Mouse (Mus musculus): ENCODE results near the gene Hoxa3.

Hoxa3 gene

GRCm38 (mm10) chr6:52220003-52220864 lies 7.1 kb upstream of the Hoxa3 start:
- no peak for DNase-seq (ENCODE audit: low read depth, low spot score)

- DNase-seq (ENCODE audit: low read depth, low spot score): no peak
Measured at GRCm38 (mm10) chr6:52219234-52219942, 6.3 kb upstream of the Hoxa3 start.

DNA sequence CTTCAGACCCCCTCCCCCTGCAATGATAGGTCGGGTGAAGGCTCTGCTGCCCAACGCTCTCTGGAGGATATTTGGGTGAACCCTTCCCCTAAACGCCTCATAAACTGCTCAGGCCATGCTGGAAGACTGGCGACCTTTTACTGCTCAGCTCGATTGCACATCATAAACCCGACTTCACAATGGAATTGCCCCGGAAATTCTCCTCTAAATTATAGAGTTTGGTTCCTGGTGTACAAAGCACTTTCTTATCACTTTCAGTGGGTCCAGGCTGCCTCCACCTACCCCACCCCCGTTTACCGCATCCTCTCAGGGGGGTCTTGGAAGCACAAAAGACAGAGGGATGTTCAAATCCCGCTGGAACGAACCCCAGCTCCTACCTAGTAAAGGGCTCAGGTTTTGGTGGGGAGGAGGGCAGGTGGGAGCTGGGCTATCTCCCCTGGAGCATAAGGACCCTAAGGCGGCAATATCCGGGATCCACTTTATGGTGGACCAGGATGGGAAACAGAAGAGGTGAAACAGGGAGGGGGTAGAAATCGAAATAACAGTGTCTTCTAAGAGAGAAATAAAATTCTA lies 5.6 kb upstream of the Hoxa3 start:
- no peak for DNase-seq (ENCODE audit: low read depth, low spot score)

GRCm38 (mm10) chr6:52217895-52218642 lies 4.9 kb upstream of the Hoxa3 start:
- DNase-seq (ENCODE audit: low read depth, low spot score): no peak

DNA sequence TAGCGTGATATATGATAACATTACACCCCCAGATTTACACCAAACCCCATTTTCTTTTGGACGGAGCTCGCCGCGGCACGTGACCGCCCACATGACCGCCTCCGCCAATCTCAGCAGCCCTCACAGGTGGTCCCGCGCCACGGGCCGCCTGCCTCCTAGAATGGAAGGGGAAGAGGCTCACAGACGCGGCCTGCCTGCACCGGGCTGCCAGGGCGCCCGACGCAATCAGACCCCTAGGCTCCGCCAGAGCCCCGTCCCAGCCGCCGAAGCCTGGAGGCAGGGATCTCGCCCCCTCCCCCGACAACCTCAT lies 4.3 kb upstream of the Hoxa3 start:
- no peak for DNase-seq (ENCODE audit: low read depth, low spot score)

DNA sequence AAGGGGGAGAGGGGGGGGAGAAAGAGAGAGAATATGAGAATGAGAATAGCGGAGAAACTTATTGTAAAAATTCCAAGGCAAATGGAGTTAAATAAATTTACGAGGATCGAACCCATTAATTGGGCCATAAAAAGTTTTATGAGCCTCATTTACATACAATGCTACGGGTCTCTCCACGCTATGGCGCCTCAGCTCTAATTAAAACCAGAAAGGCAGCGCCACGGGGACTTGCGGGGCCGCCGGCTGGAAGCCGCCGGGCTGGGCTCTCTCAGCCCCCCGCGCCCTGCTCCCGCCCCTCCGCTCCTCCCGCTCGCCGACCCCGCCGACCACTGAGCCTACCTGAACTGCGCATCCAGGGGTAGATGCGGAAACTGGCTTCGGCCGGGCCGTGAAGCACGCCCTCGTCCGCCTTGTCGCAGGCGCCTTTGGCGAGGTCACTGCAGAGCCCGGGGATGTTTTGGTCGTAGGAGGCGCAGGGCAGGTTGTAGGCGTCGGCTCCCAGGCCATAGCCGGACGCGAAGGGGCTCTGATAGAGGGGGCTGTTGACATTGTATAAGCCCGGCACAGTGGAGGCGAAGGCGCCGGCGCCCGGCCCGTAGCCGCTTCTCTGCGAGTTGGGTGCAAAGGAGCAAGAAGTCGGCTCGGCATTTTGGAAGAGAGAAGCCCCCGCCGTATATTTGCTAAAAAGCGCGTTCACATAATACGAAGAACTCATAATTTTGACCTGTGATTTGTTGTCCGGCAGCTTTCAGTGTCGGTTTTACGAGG lies 3.7 kb upstream of the Hoxa3 start:
- DNase-seq (ENCODE audit: low read depth, low spot score): no peak

DNA sequence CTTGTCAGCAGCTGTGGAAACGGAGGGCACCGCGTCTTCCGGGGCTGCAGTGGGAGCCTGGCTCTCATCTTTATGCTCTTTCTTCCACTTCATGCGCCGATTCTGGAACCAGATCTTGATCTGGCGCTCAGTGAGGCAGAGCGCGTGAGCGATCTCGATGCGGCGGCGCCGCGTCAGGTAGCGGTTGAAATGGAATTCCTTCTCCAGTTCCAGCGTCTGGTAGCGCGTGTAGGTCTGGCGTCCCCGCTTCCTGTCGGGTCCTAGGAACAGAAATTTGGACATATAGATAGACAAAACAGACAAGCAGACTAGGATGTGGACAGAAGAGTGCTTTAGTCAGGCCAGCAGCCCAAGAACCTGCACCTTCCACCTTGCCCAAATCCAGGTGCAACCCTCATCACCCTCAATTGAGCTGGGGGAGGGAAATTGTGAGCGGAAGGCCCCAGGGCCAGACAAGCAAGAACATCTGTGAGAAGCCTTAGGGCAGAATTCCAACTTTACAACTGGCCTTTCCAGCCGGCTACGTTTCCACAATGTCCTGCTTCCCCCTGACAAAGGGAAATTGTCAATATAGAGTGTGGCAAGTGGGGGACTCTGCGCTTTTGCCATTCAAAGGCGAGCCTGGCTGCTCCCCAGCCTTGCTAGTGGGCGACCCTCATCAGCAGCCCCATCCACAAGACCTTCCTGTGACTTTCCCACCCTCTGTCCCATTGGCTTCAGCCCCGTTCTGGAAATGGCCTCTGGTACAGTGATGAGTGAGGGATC lies 2.8 kb upstream of the Hoxa3 start:
- no peak for DNase-seq (ENCODE audit: low read depth, low spot score)

DNA sequence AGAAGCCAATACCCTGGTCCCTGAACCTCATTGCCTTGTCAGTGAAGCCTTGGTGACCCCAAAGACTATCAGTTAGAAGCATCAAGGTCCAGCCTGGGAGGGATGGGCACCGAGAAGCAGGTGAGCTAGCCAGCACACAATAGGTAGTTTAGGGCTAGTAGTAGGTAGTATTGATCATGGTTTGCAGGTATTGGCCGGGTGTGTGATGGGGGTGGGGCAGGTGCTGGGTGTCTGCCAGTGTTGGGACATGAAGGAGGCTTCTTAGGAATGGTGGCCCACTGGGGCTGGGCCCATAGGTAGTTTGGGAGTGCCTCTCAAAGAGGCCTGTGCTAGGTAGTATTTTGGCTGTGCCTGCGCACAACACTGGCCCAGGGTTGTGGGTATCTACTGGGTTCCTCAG lies 1.9 kb upstream of the Hoxa3 start:
- no peak for DNase-seq (ENCODE audit: low read depth, low spot score)

DNA sequence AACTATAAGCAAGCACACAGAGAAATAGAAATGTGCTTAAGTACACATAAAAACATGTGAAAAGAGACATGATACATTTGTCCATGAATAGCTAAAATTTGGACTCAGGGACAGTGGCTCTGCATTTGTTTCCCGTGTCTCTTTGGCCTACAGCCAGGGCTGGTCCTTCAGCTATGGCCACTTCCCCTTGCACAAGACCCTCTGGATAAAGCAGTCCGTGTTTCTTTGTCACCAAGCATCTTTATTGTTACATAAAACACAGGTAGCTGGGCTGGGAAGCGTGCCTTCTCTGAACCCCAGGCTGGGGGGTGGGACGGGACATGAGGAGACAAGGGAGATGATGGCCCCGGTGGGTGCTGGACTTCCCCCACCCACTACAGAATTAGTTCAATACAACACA lies 1.1 kb upstream of the Hoxa3 start:
- DNase-seq (ENCODE audit: low read depth, low spot score): no peak

- no peak for DNase-seq (ENCODE audit: low read depth, low spot score)
Measured at GRCm38 (mm10) chr6:52212556-52213118, 499 bp downstream of the Hoxa3 start.

DNA sequence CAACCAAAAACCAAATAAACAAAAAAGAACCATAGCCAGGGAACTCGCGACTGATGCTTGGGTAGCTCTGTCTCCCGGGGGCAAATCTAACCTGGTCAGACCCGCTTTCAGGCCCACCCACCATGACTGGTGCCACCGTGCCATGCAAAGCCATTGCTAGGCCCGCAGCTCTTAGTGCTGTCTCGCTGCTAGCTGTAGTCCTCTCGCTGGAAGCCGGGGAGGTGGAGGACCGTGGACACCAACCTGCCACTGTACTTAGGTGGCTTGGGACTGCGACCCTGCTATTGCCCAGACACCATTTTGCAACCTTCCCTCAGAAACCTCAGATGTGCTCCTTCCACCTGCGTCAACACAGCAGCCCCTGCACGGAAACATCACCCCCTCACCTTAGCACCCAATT lies 1.2 kb downstream of the Hoxa3 start:
- DNase-seq (ENCODE audit: low read depth, low spot score): no peak

- peak; percentile 61 for DNase-seq (ENCODE audit: low read depth, low spot score)
Measured at GRCm38 (mm10) chr6:52211170-52211935, 1.8 kb downstream of the Hoxa3 start.

DNA sequence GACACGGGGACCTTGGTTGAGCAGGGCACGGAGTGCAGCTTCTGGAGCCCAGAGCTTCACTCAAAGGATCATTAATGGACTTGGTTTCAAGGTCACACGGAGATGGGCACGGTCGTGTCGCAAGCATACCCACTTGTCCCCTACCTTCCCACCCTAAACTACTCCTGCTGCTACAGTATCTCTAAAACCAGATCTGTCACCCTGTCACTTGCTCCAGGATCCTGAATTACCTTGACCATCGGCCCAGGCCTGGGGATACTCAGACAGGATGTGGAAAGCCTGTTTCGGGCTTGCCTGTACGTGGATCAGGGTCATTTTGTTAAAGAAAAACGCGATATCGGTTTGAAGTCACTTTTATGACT lies 3.5 kb downstream of the Hoxa3 start:
- DNase-seq (ENCODE audit: low read depth, low spot score): no peak

DNA sequence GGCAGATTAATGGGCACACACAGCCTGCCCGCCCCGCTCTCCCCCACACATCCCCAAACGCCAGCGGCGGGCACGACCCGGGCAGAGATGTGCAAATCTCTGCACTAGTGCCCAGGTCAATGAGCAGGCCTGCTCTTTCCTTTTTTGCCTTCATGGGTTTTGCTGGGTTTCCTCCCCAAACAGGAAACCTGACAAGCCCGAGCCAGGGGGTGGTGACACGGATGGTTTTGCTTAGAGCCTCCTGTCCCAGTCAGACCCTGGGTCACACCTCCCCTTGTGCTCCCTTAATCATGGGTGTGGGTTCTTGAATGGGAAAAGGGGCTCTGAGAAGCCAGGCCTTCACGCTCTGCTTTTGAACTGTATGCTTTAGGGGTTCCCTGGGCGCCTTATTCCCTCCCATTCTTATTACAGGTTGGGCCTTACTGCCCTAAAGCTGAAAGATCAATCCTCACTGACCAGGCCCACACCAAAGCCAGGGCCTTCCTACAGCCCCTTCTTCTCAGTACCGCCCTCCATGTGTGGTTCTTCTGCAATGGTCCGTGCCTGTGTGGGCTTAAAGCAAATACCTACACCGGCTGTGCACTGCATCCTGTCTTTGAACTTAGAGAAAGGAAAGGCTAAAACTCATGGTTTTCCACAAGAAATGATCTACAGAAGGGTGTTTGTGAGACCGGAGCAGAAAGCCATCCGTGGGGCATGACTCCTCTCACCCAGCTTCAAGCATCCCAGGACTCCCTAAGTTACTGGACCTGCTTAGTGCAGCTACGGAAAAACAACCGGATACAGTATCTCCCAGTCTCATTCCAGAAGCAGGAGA lies 4.1 kb downstream of the Hoxa3 start:
- DNase-seq (ENCODE audit: low read depth, low spot score): no peak

DNA sequence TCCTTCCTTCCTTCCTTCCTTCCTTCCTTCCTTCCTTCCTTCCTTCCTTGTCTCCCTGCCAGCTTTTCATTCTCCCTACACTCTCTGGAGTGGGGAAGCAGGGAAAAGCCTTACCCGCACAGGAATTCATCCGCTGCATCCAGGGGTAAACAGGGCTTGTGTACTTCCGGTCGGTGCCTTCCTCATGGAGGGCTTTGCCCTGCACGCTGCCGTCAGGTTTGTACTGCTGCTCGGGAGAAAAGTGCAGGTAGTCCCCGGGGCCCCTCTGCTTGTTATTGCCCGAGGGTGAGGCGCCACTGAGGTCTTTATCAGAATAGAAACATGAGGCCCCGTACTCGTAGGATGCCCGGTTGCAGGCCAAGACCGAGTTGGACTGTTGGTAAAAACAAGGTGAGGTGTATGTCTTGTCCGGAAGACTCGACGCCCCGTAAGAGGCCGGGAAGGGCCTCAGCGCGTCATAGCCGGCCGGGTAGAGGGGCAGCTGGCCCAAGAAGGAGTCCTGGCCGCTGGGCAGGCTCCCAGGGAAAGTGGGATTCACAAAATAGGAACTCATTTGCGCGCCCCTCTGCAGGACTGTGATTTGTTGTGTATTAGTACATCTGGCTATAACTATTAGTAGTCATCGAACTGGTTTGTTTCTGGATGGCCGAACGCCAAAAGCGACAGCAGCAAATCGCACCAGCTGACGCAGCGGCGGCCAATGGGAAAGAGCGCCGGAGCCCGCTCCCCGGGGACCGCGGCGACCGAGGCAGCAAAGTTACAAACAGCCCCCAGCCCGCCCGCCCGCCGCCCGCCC lies 4.9 kb downstream of the Hoxa3 start, which contains the start of gene Hoxa6:
Gene Hoxa6, minus strand, starts transcription at position 651 of the 796 bp plus-strand sequence.
- no peak for DNase-seq (ENCODE audit: low read depth, low spot score)

DNA sequence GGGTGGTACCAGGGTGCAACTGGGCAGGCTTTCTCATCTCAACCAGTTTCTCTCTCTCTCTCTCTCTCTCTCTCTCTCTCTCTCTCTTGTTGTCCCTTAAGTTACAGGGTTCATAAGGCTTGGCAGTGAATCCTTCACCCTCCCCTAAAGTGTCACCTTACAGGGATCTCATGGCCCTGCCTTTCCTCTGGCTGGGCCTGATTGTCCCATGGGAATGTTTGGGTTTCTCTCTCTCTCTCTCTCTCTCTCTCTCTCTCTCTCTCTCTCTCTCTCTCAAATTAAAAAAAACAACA lies 5.5 kb downstream of the Hoxa3 start:
- DNase-seq (ENCODE audit: low read depth, low spot score): no peak

DNA sequence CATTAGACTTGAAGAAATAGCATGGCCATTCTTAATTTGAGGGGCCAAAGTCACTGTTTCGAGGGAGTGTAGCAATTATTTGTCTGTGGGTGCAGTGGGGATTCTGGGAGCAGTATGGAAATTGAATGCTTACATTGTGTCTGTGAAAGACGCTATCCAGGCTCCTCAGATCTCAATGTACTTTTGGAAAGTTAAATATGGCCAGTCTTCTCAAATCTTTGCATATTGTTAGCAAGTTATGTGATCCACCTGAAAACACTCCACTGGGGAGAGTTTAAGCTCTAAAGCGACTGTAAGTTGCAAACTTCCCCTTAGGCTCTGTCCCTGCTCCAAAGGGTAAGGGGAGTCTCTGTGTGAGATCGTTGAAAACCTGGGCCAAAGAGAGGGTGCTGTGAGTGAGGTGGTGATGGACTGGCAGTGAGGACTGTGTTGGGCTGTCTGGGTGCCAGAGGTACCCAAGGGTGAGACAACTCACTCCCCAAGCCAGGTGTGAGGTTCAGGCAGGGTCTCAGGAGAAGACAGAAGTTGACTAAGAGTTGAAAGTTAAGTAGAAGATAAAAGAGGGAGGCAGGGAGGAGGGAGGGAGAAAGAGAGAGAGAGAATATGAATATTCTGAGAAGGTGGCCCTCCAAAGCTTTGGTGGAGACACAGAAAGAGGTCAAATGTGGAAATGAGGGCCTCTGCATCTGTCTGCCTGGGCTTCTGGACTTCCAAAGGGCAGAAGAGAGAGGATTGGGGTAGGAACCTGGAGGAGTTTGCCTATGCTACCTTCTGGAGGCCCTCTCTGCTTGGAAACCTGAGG lies 6.1 kb downstream of the Hoxa3 start:
- DNase-seq (ENCODE audit: low read depth, low spot score): no peak

Data from brain, adult 2 months (tissue).